Mouse (Mus musculus): ENCODE results near the gene Igsf3. TPM values are rescaled to one million over a fixed set of nuclear protein-coding genes. Genes with fewer than 3 reads are reported as not detected.
A peak's percentile ranks its signal among the peaks of the same experiment; 100 is the strongest.

The Igsf3 gene
- polyA plus RNA-seq, 1 experiment from 2014 or later, result 24.1 TPM

- ATAC-seq (ENCODE audit: insufficient read depth), result no peak
- no peak for TF ChIP-seq CTCF (IDR thresholded peaks at IDR 0.05; ENCODE audit: low read depth)
- Histone ChIP-seq H3K4me1 (ENCODE audit: insufficient read depth) (peaks cover 1% of the 10 kb centered on the region; the same call in 1 of the 2 replicates), H3K27ac (ENCODE audit: low read depth) (no peak overlapping the region), H3K4me3 (ENCODE audit: low read depth, low read length) (no peak overlapping the region), H3K36me3 (ENCODE audit: insufficient read depth) (no peaks in the 10 kb centered on the region), H3K4me2 (no peak overlapping the region), H3K27me3 (ENCODE audit: insufficient read depth, low read length) (no peaks in the 10 kb centered on the region), H3K9me3 (ENCODE audit: low read depth, low read length) (no peaks in the 10 kb centered on the region), H3K9ac (0 out of 2 replicates have a peak overlapping the region, but pooled peaks have one; percentile 5)
- 42% methylated on average over 14 of the region's 14 CpGs for WGBS
- no peak for DNase-seq
Observed at GRCm38 (mm10) chr3:101502086-101502760, 125.3 kb downstream of the Igsf3 start.

DNA sequence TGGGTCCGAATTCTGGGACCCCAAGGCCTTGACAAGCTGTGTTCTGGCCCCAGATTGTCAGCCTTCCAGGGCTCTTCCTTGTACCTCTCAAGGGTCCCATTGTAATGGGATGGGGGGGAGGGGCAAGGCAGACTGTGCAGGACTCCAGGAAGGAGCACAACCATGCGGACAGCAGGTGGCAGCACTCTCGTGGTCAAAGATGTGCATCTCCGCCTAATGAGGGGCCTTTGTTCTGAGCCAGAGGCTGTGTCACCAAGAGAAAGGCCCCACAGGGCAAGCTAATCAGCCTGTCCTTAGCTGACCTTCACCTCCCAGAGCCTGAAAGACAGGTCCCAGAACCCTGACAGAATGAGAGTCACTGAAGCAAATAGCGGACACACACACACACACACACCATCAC, 129.3 kb downstream of the Igsf3 start:
- Histone ChIP-seq H3K4me3 (ENCODE audit: low read depth, low read length) (no peak overlapping the region), H3K27me3 (ENCODE audit: insufficient read depth, low read length) (no peaks in the 10 kb centered on the region), H3K27ac (ENCODE audit: low read depth) (no peak overlapping the region), H3K9me3 (ENCODE audit: low read depth, low read length) (no peaks in the 10 kb centered on the region), H3K4me1 (ENCODE audit: insufficient read depth) (peaks cover 6% of the 10 kb centered on the region; the same call in 1 of the 2 replicates), H3K4me2 (no peak overlapping the region), H3K9ac (no peak overlapping the region), H3K36me3 (ENCODE audit: insufficient read depth) (no peaks in the 10 kb centered on the region)
- DNase-seq (peak; percentile 94), ATAC-seq (ENCODE audit: insufficient read depth) (peak; percentile 70)
- peak; percentile 87 for TF ChIP-seq CTCF (IDR thresholded peaks at IDR 0.05; ENCODE audit: low read depth)
- WGBS, result 28% methylated on average over 5 of the region's 5 CpGs

DNA sequence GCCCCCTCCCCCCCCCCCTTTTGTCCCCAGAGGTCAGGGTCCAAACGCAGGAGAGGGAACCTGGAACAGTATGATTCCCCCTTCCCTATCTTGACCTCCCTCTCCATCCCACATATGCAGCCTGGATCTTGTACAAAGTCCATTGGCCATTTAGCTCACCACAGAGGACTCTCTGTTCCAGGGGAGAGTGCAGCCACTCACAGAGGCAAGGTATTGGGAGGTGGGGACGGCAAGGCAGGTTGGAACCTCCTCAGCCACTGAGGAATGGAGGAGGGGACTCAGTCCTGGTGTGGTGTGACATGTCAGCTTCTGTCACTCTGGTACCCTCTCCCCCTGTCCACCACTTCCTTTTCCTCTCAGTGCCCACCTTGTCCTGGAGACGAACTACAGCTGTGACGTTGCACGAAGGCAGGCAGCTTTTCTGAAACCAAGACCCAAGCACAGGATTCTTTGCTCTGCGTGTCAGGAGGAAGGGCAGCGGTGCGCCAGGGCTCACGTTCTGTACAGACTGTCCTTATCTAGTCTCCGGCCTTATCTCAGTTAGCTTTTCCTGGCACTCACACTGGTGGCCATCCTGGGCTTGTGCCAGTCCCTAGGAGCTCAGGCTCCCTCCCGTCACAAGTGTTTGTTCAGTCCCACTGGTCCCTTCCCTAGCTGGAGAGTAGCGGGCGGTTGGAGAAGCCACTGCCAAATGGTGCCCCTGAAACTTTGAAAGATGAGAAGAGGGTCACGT, 130.3 kb downstream of the Igsf3 start:
- no peak for TF ChIP-seq CTCF (IDR thresholded peaks at IDR 0.05; ENCODE audit: low read depth)
- peak; percentile 38; the same call in 1 of the 2 replicates for ATAC-seq (ENCODE audit: insufficient read depth)
- no peak overlapping the region for H3K9ac ChIP-seq
- WGBS, result 22% methylated on average over 14 of the region's 14 CpGs
- no peak for DNase-seq
- no peaks in the 10 kb centered on the region for H3K36me3 ChIP-seq (ENCODE audit: insufficient read depth)
- H3K27me3 ChIP-seq (ENCODE audit: insufficient read depth, low read length), result no peaks in the 10 kb centered on the region
- H3K27ac ChIP-seq (ENCODE audit: low read depth), result peak overlapping the region; percentile 19; the same call in 1 of the 2 replicates
- no peak overlapping the region for H3K4me3 ChIP-seq (ENCODE audit: low read depth, low read length)
- H3K4me1 ChIP-seq (ENCODE audit: insufficient read depth), result peaks cover 6% of the 10 kb centered on the region; the same call in 1 of the 2 replicates
- H3K9me3 ChIP-seq (ENCODE audit: low read depth, low read length), result no peaks in the 10 kb centered on the region
- peak overlapping the region; percentile 3; the same call in 1 of the 2 replicates for H3K4me2 ChIP-seq

- no peak for ATAC-seq (ENCODE audit: insufficient read depth)
Observed at GRCm38 (mm10) chr3:101507766-101508165, 130.9 kb downstream of the Igsf3 start.

GRCm38 (mm10) chr3:101509707-101510544, 133.0 kb downstream of the Igsf3 start:
- Histone ChIP-seq H3K27ac (ENCODE audit: low read depth) (no peak overlapping the region), H3K4me2 (no peak overlapping the region), H3K9me3 (ENCODE audit: low read depth, low read length) (no peaks in the 10 kb centered on the region), H3K36me3 (ENCODE audit: insufficient read depth) (no peaks in the 10 kb centered on the region), H3K27me3 (ENCODE audit: insufficient read depth, low read length) (no peaks in the 10 kb centered on the region), H3K9ac (no peak overlapping the region), H3K4me1 (ENCODE audit: insufficient read depth) (peaks cover 15% of the 10 kb centered on the region; the same call in 1 of the 2 replicates), H3K4me3 (ENCODE audit: low read depth, low read length) (no peak overlapping the region)
- 86% methylated on average over 10 of the region's 10 CpGs for WGBS
- DNase-seq, result no peak
- ATAC-seq (ENCODE audit: insufficient read depth), result no peak
- no peak for TF ChIP-seq CTCF (IDR thresholded peaks at IDR 0.05; ENCODE audit: low read depth)

More at GRCm38 (mm10) chr3:101507766-101508165, 130.9 kb downstream of the Igsf3 start:
- no peak overlapping the region for H3K9ac ChIP-seq
- H3K36me3 ChIP-seq (ENCODE audit: insufficient read depth), result no peaks in the 10 kb centered on the region
- H3K9me3 ChIP-seq (ENCODE audit: low read depth, low read length), result no peaks in the 10 kb centered on the region
- no peak for TF ChIP-seq CTCF (IDR thresholded peaks at IDR 0.05; ENCODE audit: low read depth)
- DNase-seq, result no peak
- WGBS, result 38% methylated on average over 3 of the region's 3 CpGs
- peak overlapping the region; percentile 3; the same call in 1 of the 2 replicates for H3K4me2 ChIP-seq
- peak overlapping the region; percentile 19 for H3K27ac ChIP-seq (ENCODE audit: low read depth)
- no peak overlapping the region for H3K4me3 ChIP-seq (ENCODE audit: low read depth, low read length)
- H3K27me3 ChIP-seq (ENCODE audit: insufficient read depth, low read length), result no peaks in the 10 kb centered on the region
- peaks cover 6% of the 10 kb centered on the region; the same call in 1 of the 2 replicates for H3K4me1 ChIP-seq (ENCODE audit: insufficient read depth)

DNA sequence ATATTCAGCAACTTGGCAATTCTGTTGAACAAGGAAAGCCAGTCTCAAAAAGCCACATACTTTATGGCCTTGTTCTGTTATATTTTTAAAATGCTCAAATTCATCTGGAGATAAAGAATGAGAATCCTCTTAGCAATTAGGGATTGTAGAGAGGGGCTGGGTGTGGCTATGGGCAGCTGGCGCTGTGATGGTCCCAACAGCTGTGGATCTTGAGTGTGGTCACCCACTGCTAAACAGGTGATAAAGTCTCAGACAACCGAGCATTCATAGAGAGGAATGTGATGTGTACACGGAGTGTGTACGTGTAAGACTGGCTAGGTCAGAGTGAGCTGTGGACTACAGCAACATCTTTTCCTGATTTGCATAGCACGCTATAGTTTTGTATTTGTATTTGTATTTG, 133.7 kb downstream of the Igsf3 start:
- DNase-seq (no peak), ATAC-seq (ENCODE audit: insufficient read depth) (no peak)
- H3K4me3 ChIP-seq (ENCODE audit: low read depth, low read length), result no peak overlapping the region
- no peak for TF ChIP-seq CTCF (IDR thresholded peaks at IDR 0.05; ENCODE audit: low read depth)
- 74% methylated on average over 5 of the region's 5 CpGs for WGBS
- no peaks in the 10 kb centered on the region for H3K27me3 ChIP-seq (ENCODE audit: insufficient read depth, low read length)
- H3K36me3 ChIP-seq (ENCODE audit: insufficient read depth), result no peaks in the 10 kb centered on the region
- no peak overlapping the region for H3K9ac ChIP-seq
- H3K9me3 ChIP-seq (ENCODE audit: low read depth, low read length), result no peaks in the 10 kb centered on the region
- no peak overlapping the region for H3K27ac ChIP-seq (ENCODE audit: low read depth)
- H3K4me1 ChIP-seq (ENCODE audit: insufficient read depth), result peaks cover 15% of the 10 kb centered on the region; the same call in 1 of the 2 replicates
- no peak overlapping the region for H3K4me2 ChIP-seq

Other genes with a start within 250 kb of the Igsf3 start
- gene Cd2, start 89.1 kb upstream of the Igsf3 start, polyA plus RNA-seq (2014; fragmentation: Nextera tagmentation; extraction: Ambion mirVana), result 0.42 TPM in 1 of 2 replicates, not detected in the other
- gene Atp1a1, start 227.6 kb downstream of the Igsf3 start, polyA plus RNA-seq (2014; fragmentation: Nextera tagmentation; extraction: Ambion mirVana), result 150 and 155 TPM in 2 replicates